Mouse (Mus musculus) heart, embryonic 10.5 days (tissue): Measurements from ENCODE around the gene Efcab11. TPM values are rescaled to one million over a fixed set of nuclear protein-coding genes. Genes with fewer than 3 reads are reported as not detected.
A peak's percentile ranks its signal among the peaks of the same experiment; 100 is the strongest.

Source experiments
- DNase-seq: peaks from one replicate; pipeline ENCODE4 v3.0.0-alpha.2; 2017; ENCODE audit warnings: low spot score
- H3K27ac ChIP-seq: fragments of 300-500 bp; sonication (generic); 2 replicates; pipeline ENCODE4 v1.5.1; 2016; ENCODE audit warnings: mild to moderate bottlenecking
- H3K27me3 ChIP-seq: fragments of 300-500 bp; sonication (generic); 2 replicates; pipeline ENCODE4 v1.6.1; 2016; ENCODE audit warnings: mild to moderate bottlenecking; ENCODE audit not compliant: poor library complexity, insufficient read depth, severe bottlenecking
- H3K36me3 ChIP-seq: fragments of 300-500 bp; sonication (generic); 2 replicates; pipeline ENCODE4 v1.6.1; 2016; ENCODE audit warnings: mild to moderate bottlenecking, moderate library complexity
- H3K4me1 ChIP-seq: fragments of 300-500 bp; sonication (generic); 2 replicates; pipeline ENCODE4 v1.6.1; 2016; ENCODE audit warnings: mild to moderate bottlenecking
- H3K4me3 ChIP-seq: fragments of 300-500 bp; sonication (generic); 2 replicates; pipeline ENCODE4 v1.5.1; 2016; ENCODE audit warnings: mild to moderate bottlenecking, moderate library complexity
- H3K9me3 ChIP-seq: fragments of 300-500 bp; sonication (generic); 2 replicates; pipeline ENCODE4 v1.6.1; 2016; ENCODE audit warnings: mild to moderate bottlenecking, moderate library complexity
- WGBS: fragments of 180-500 bp; shearing (Covaris S2); methylation state at CpG from one replicate; pipeline ENCODE4 v1.1.7; 2016; 5-methylcytosine and 5-hydroxymethylcytosine counted together
- polyA plus RNA-seq: library from polyadenylated mRNA; unstranded; fragments of >200 nt; fragmentation: Nextera tagmentation; extraction: Ambion mirVana; gene quantifications from 2 replicates; pipeline ENCODE4 v1.2.1, GENCODE M21; 2016

The Efcab11 gene
- polyA plus RNA-seq, 1 experiment from 2014 or later: 12.6 TPM

DNA sequence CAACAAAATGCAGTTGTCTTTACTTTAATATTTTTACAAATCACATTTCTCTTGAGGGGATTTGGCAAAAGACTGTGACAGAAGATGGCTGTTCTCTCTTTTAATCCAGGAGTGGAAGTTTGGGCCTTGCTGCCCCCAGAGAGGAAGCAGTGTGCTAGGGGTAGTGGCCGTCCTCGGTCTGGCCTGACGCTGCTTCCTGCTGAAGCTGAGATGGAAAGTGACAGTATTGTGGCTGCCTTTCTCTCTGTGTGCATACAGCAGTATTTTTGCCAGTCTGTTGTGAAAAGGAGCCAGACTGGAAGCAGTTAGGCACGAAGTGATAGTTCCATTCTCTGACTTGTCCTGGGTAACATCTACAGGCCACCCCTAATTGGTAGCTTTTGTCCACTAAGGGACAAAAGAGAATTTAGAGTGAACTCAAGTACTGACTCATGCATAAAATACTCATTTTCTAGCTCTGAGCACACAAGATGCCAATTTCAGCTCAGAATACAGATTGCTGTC lies 18.7 kb upstream of the Efcab11 start:
- H3K9me3 ChIP-seq: no peaks in the 10 kb centered on the region
- H3K4me3 ChIP-seq: no peak overlapping the region
- H3K4me1 ChIP-seq: no peaks in the 10 kb centered on the region
- H3K36me3 ChIP-seq: peaks cover 49% of the 10 kb centered on the region
- H3K27ac ChIP-seq: no peak overlapping the region
- DNase-seq: no peak
- 84% methylated on average over 4 of the region's 4 CpGs for whole genome bisulfite sequencing
- H3K27me3 ChIP-seq: no peaks in the 10 kb centered on the region

DNA sequence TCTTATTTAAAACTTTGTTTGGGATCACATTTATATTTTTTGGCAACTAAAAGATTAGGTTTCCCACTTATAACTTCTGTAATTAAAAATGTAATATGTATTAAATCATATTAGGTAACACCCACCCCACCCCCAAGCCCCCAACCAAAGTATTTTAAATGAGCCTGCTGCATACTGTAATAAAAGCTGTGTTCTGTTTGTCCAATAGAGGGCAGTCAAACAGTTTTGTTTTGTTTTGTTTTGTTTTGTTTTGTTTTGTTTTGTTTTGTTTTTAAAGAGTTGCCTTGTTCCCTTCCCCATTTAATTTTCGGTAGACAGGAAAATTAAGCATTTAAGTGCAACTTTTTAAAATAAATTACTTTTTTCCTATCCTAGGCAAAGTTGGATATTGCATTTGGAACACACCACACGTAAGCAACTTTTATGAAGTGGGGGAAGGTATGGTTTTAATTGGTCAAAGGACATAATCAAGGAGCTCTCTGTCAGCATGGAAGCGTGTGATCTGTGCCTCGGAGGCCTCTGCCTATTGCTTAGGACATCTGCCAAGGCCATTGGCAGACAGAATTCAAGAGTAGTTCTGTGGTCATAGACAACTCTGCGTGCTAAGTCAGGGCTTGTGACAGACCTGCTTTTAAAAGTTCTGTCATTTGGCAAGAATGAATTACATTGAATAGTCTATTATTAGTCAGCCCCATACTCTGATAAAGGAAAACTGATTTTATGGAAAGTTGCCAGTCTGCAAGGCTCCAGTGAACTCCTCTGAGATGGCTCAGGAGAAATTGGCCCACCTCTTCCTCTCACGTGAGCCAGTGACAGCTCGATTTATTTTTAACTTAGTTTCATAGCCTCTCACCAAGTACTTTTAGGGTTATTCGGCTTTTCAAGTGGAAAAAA lies 18.0 kb upstream of the Efcab11 start:
- no peak for DNase-seq
- Histone ChIP-seq H3K4me1 (no peaks in the 10 kb centered on the region), H3K4me3 (no peak overlapping the region), H3K9me3 (no peaks in the 10 kb centered on the region), H3K27me3 (no peaks in the 10 kb centered on the region), H3K36me3 (peaks cover 44% of the 10 kb centered on the region), H3K27ac (no peak overlapping the region)
- WGBS: 83% methylated on average over 8 of the region's 8 CpGs

- WGBS: 82% methylated on average over 1 of the region's 3 CpGs
- Histone ChIP-seq H3K4me3 (no peak overlapping the region), H3K9me3 (no peaks in the 10 kb centered on the region), H3K4me1 (no peaks in the 10 kb centered on the region), H3K36me3 (peaks cover 43% of the 10 kb centered on the region), H3K27me3 (no peaks in the 10 kb centered on the region), H3K27ac (no peak overlapping the region)
- peak; percentile 36 for DNase-seq
Measured at GRCm38 (mm10) chr12:99899991-99900390, 15.8 kb upstream of the Efcab11 start.

GRCm38 (mm10) chr12:99898248-99898870 lies 14.1 kb upstream of the Efcab11 start:
- no peaks in the 10 kb centered on the region for H3K4me1 ChIP-seq
- no peaks in the 10 kb centered on the region for H3K27me3 ChIP-seq
- peak; percentile 72 for DNase-seq
- 84% methylated on average over 16 of the region's 16 CpGs for WGBS
- peaks cover 47% of the 10 kb centered on the region for H3K36me3 ChIP-seq
- H3K4me3 ChIP-seq: no peak overlapping the region
- no peak overlapping the region for H3K27ac ChIP-seq
- no peaks in the 10 kb centered on the region for H3K9me3 ChIP-seq

GRCm38 (mm10) chr12:99897846-99898245 lies 13.6 kb upstream of the Efcab11 start:
- H3K27me3 ChIP-seq: no peaks in the 10 kb centered on the region
- WGBS: 87% methylated on average over 4 of the region's 4 CpGs
- H3K9me3 ChIP-seq: no peaks in the 10 kb centered on the region
- H3K27ac ChIP-seq: no peak overlapping the region
- DNase-seq: peak; percentile 46
- no peaks in the 10 kb centered on the region for H3K4me1 ChIP-seq
- peaks cover 44% of the 10 kb centered on the region for H3K36me3 ChIP-seq
- no peak overlapping the region for H3K4me3 ChIP-seq

- Histone ChIP-seq H3K27ac (peak overlapping the region; percentile 98), H3K4me3 (peak overlapping the region; percentile 82), H3K9me3 (no peaks in the 10 kb centered on the region), H3K4me1 (peaks cover 25% of the 10 kb centered on the region), H3K36me3 (peaks cover 4% of the 10 kb centered on the region; the same call in 1 of the 2 replicates), H3K27me3 (no peaks in the 10 kb centered on the region)
- 58% methylated on average over 8 of the region's 8 CpGs for WGBS
- no peak for DNase-seq
Measured at GRCm38 (mm10) chr12:99885282-99885901, 1.2 kb upstream of the Efcab11 start.

- DNase-seq: no peak
- Histone ChIP-seq H3K9me3 (no peaks in the 10 kb centered on the region), H3K4me1 (peaks cover 25% of the 10 kb centered on the region), H3K36me3 (peaks cover 4% of the 10 kb centered on the region; the same call in 1 of the 2 replicates), H3K27me3 (no peaks in the 10 kb centered on the region), H3K4me3 (peak overlapping the region; percentile 82), H3K27ac (peak overlapping the region; percentile 98)
- WGBS: under 1% methylated on average over 11 of the region's 11 CpGs
Measured at GRCm38 (mm10) chr12:99883713-99884105, 530 bp downstream of the Efcab11 start.

DNA sequence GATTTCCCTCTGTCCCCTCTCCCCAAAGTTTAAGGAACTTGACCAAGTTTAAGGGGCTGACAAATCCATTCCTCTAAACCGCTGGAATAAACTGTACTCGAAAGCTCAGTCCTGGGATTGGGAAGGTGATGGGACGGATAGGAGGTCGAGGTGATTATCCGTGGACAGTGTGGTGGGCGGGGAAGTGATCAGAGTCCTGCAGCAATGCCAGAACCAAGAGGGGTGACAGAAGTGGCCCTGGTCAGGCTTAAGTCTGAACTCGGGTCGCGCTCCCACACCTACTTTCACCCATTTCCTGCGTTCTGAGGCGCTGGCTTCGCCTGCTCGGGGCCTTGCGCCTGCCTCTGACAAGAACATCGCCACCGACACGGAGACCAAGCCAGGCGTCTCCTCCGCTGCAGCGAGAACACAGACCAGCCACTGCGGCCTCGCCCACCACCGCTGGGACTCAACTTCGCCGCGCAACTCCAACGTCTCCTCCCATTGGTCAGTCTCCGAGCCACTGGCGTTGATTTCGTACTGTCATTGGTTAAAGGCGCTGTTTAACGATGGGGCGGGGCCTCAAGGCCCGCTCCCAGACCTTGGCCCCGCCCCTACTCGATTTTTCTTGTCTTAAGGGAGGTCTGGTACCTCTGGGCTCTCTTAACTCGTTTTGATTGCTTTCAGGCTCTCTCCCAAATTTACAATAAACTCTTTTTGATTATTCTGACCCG lies 1.1 kb downstream of the Efcab11 start:
- under 1% methylated on average over 38 of the region's 38 CpGs for WGBS

DNA sequence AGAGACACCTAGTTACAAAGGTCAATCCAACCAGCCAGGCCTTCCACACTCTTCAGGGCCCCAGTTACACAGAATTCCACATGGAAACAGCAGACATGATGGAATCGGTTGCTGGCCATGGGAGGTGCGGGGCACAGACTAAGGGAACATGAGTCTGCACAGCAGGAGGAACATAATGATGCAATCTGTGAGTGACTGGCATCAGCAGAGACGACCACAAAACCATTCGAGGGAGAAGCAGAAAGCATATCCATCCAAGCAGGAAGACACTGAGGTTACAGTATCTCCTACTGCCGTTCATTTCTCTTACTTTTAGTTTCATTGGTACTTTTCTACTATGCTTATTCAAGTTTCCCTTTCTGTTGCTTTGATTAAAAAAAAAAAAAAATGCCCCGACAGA lies 9.6 kb downstream of the Efcab11 start:
- WGBS: 83% methylated on average over 6 of the region's 6 CpGs
- DNase-seq: no peak

More for the DNA sequence above, 1.1 kb downstream of the Efcab11 start:
- Histone ChIP-seq H3K9me3 (no peaks in the 10 kb centered on the region), H3K4me3 (peak overlapping the region; percentile 82), H3K27ac (peak overlapping the region; percentile 98), H3K4me1 (peaks cover 25% of the 10 kb centered on the region), H3K36me3 (peaks cover 3% of the 10 kb centered on the region; the same call in 1 of the 2 replicates), H3K27me3 (no peaks in the 10 kb centered on the region)
- DNase-seq: peak; percentile 98

DNA sequence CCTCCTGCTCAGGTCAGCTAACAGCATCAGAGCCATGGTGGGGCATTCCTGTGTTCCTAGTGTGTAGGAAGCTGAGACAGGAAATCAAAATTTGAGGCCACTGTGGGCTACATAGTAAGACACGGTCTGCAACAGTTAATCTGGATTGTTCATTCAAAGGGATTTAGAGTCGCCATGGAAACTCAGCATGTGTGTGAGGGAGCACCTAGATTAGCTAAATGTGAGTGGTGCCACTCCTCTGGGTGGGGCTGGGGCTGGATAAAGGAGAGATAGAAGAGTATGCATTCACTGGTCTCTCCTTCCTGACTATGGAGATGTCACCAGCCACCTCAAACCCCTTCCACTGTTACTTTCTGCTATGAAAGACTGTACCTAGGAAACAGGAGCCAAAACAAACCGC lies 10.8 kb downstream of the Efcab11 start:
- H3K27ac ChIP-seq: no peak overlapping the region
- no peak for DNase-seq
- WGBS: 48% methylated on average over 3 of the region's 3 CpGs
- H3K4me3 ChIP-seq: no peak overlapping the region
- no peaks in the 10 kb centered on the region for H3K4me1 ChIP-seq
- H3K36me3 ChIP-seq: no peaks in the 10 kb centered on the region
- H3K9me3 ChIP-seq: no peaks in the 10 kb centered on the region
- no peaks in the 10 kb centered on the region for H3K27me3 ChIP-seq

More for the DNA sequence above, 9.6 kb downstream of the Efcab11 start:
- Histone ChIP-seq H3K4me3 (no peak overlapping the region), H3K27ac (no peak overlapping the region), H3K36me3 (no peaks in the 10 kb centered on the region), H3K4me1 (no peaks in the 10 kb centered on the region), H3K27me3 (no peaks in the 10 kb centered on the region), H3K9me3 (no peaks in the 10 kb centered on the region)

GRCm38 (mm10) chr12:99868821-99869220 lies 15.4 kb downstream of the Efcab11 start:
- Histone ChIP-seq H3K27ac (no peak overlapping the region), H3K4me3 (no peak overlapping the region), H3K36me3 (no peaks in the 10 kb centered on the region), H3K4me1 (no peaks in the 10 kb centered on the region), H3K27me3 (no peaks in the 10 kb centered on the region), H3K9me3 (no peaks in the 10 kb centered on the region)
- WGBS: 80% methylated on average over 1 of the region's 1 CpGs
- no peak for DNase-seq

- DNase-seq: no peak
- no peak overlapping the region for H3K4me3 ChIP-seq
Measured at GRCm38 (mm10) chr12:99864613-99865012, 19.6 kb downstream of the Efcab11 start.

More at GRCm38 (mm10) chr12:99864613-99865012, 19.6 kb downstream of the Efcab11 start:
- no peak overlapping the region for H3K27ac ChIP-seq
- no peaks in the 10 kb centered on the region for H3K27me3 ChIP-seq
- no peaks in the 10 kb centered on the region for H3K9me3 ChIP-seq
- H3K4me1 ChIP-seq: peaks cover 8% of the 10 kb centered on the region
- no peaks in the 10 kb centered on the region for H3K36me3 ChIP-seq
